ENCODE assay signal across 8 mouse cellular contexts in the genomic region with DNA sequence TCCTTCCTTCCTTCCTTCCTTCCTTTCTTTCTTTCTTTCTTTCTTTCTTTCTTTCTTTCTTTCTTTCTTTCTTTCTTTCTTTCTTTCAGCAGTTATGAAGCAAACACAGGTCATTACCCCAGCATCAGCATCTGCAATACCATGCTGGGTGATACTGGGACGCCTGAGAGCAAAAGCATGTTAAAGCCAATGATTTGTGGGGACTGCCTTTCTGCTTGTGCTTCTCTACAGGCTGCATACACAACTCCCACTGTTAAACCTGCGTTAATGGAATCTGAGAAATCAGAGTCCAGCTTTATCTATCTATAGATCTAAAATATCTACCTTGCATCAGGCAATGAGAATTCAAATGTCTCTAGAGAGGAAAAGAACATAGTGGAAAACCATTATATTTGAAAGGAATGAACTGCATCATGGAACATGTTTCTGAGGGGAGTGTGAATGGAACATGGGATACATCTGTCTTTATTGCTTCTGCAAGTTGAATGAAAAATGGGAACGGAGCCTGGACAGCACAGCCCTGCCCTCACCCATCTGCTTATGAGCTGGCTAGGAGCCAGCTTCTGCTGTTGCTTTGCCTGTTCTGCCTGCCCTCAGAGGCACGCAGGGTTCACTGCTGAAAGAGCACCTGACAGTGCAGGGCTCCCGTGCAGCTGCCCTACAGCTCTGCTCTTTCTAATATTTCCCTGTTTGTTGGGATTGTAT.
A peak's percentile ranks its signal among the peaks of the same experiment; 100 is the strongest.
DNase-seq lines count a peak whose midpoint lies in the region; ATAC-seq lines count a peak whose summit lies in the region.

No protein-coding gene starts in this region.

- 60% methylated on average over 5 of the region's 5 CpGs for WGBS in neural tube, embryonic 11.5 days
- WGBS in neural tube, embryonic 12.5 days: 42% methylated on average over 5 of the region's 5 CpGs

- H3K4me2 ChIP-seq in neural tube, embryonic 11.5 days (ENCODE audit: low read depth): no peak overlapping the region
- no peak overlapping the region for H3K4me2 ChIP-seq in neural tube, embryonic 12.5 days (replicated peaks)

- no peaks in the 10 kb centered on the region for H3K36me3 ChIP-seq in neural tube, embryonic 11.5 days (ENCODE audit: control insufficient read depth, insufficient read depth, low read length)
- no peaks in the 10 kb centered on the region for H3K36me3 ChIP-seq in neural tube, embryonic 12.5 days

- H3K9ac ChIP-seq in neural tube, embryonic 11.5 days (ENCODE audit: low read length): no peak overlapping the region
- no peak overlapping the region for H3K9ac ChIP-seq in neural tube, embryonic 12.5 days

- no peaks in the 10 kb centered on the region for H3K9me3 ChIP-seq in neural tube, embryonic 11.5 days (ENCODE audit: control insufficient read depth, low read length)
- H3K9me3 ChIP-seq in neural tube, embryonic 12.5 days: no peaks in the 10 kb centered on the region

- no peaks in the 10 kb centered on the region for H3K27me3 ChIP-seq in neural tube, embryonic 11.5 days (ENCODE audit: control insufficient read depth, insufficient read depth, low read length)
- H3K27me3 ChIP-seq in neural tube, embryonic 12.5 days (replicated peaks): no peaks in the 10 kb centered on the region

- H3K4me3 ChIP-seq in neural tube, embryonic 11.5 days (ENCODE audit: low read depth, low read length): no peak overlapping the region
- no peak overlapping the region for H3K4me3 ChIP-seq in neural tube, embryonic 12.5 days

- no peak overlapping the region for H3K27ac ChIP-seq in neural tube, embryonic 11.5 days (ENCODE audit: low read depth, low read length)
- H3K27ac ChIP-seq in neural tube, embryonic 12.5 days: no peak overlapping the region

- H3K4me1 ChIP-seq in neural tube, embryonic 11.5 days (ENCODE audit: control insufficient read depth, insufficient read depth, low read length): no peaks in the 10 kb centered on the region
- peaks cover 5% of the 10 kb centered on the region; the same call in 1 of the 2 replicates for H3K4me1 ChIP-seq in neural tube, embryonic 12.5 days

- DNase-seq in adrenal gland, postnatal 25 days: peak; percentile 10
- no peak for DNase-seq in adrenal gland, adult 18-20 months (ENCODE audit: low spot score in 2 of 2)
- peak; percentile 19 for DNase-seq in neural tube, embryonic 11.5 days (ENCODE audit: low spot score)
- DNase-seq in neural tube, embryonic 10.5 days (ENCODE audit: extremely low spot score, low spot score): no peak
- DNase-seq in kidney, adult 9 months: peak; percentile 6
- DNase-seq in B cell, adult 2 months: no peak
- DNase-seq in lung, postnatal 4 days: no peak

- peak; percentile 60; the same call in 1 of the 2 replicates for ATAC-seq in neural tube, embryonic 11.5 days (ENCODE audit: insufficient read depth, low FRiP score, low TSS enrichment)
- ATAC-seq in neural tube, embryonic 12.5 days (ENCODE audit: low FRiP score, low read depth): peak; percentile 87

Comparison
In these comparisons a context has a peak if more than half of its experiments do, and no peak if none do; other contexts are left out.
1. DNase-seq: peak in adrenal gland, postnatal 25 days (single experiment), neural tube, embryonic 11.5 days (single experiment) and kidney, adult 9 months (single experiment); none in adrenal gland, adult 18-20 months (0 of 2), neural tube, embryonic 10.5 days (single experiment), B cell, adult 2 months (0 of 2) and lung, postnatal 4 days (0 of 2).